Mouse (Mus musculus) heart, adult 2 months (tissue): ENCODE results near the gene Btbd3.
A peak's percentile ranks its signal among the peaks of the same experiment; 100 is the strongest.

Experiments
- CTCF ChIP-seq: fragments of 200-600 bp; IDR thresholded peaks from 2 replicates; pipeline ENCODE4 v1.8.1; 2022; ENCODE audit warnings: antibody characterized with exemption, mild to moderate bottlenecking, moderate library complexity
- EP300 ChIP-seq: fragments of 200-500 bp; IDR thresholded peaks from 2 replicates; pipeline ENCODE4 v1.6.1; 2011; ENCODE audit warnings: low read depth, low read length, control low read depth; ENCODE audit not compliant: insufficient read depth
- POLR2A ChIP-seq: fragments of 200-500 bp; IDR thresholded peaks from 2 replicates; pipeline ENCODE4 v1.6.1; 2011; ENCODE audit warnings: mild to moderate bottlenecking, low read depth, low read length, control low read depth; ENCODE audit not compliant: insufficient read depth

- TF ChIP-seq POLR2A (no peak), CTCF (0 out of 2 replicates have a peak, but pooled peaks have one; percentile 7), EP300 (no peak)
Measured at GRCm38 (mm10) chr2:138266679-138267078, 10.3 kb downstream of the Btbd3 start.
